Mouse (Mus musculus) heart, embryonic 14.5 days (tissue): Measurements from ENCODE around the gene Elavl1. TPM values are rescaled to one million over a fixed set of nuclear protein-coding genes. Genes with fewer than 3 reads are reported as not detected.

ENCODE experiments used
- ATAC-seq: fragments of 200-750 bp; cut with Nextera tagmentation; 2 replicates; pipeline ENCODE4 v1.8.0; 2017; ENCODE audit warnings: low read depth, moderate TSS enrichment; ENCODE audit not compliant: insufficient number of reproducible peaks, insufficient read depth, low FRiP score
- H3K27ac ChIP-seq, 2 experiments: fragments of 200-500 bp in 1 of 2; fragments of 300-500 bp in 1 of 2; sonication (generic) in 1 of 2; replicated peaks in 1 of 2; 2 replicates each; pipeline ENCODE4 v1.5.1; 2012 to 2014; ENCODE audit warnings: low read depth in 2 of 2, low read length in 2 of 2, control low read depth in 1 of 2, mild to moderate bottlenecking in 1 of 2, mixed read lengths in 1 of 2; ENCODE audit not compliant: control insufficient read depth in 1 of 2, insufficient read depth in 1 of 2
- H3K27me3 ChIP-seq: fragments of 300-500 bp; sonication (generic); 2 replicates; pipeline ENCODE4 v1.6.1; 2014; ENCODE audit warnings: mild to moderate bottlenecking, low read length, control low read depth; ENCODE audit not compliant: control insufficient read depth, insufficient read depth
- H3K36me3 ChIP-seq: fragments of 300-500 bp; sonication (generic); 2 replicates; pipeline ENCODE4 v1.6.1; 2014; ENCODE audit warnings: mild to moderate bottlenecking, control low read depth, low read length, mixed read lengths; ENCODE audit not compliant: control insufficient read depth, insufficient read depth
- H3K4me1 ChIP-seq, 2 experiments: fragments of 200-500 bp in 1 of 2; fragments of 300-500 bp in 1 of 2; sonication (generic) in 1 of 2; 2 replicates each; pipeline ENCODE4 v1.6.1; 2012 to 2014; ENCODE audit warnings: low read length in 2 of 2, control low read depth in 1 of 2, mixed read lengths in 1 of 2; ENCODE audit not compliant: control insufficient read depth in 2 of 2, insufficient read depth in 2 of 2
- H3K4me2 ChIP-seq: fragments of 300-500 bp; sonication (generic); 2 replicates; pipeline ENCODE4 v1.6.1; 2014; ENCODE audit warnings: mild to moderate bottlenecking, low read length
- H3K4me3 ChIP-seq, 2 experiments: fragments of 200-500 bp in 1 of 2; fragments of 300-500 bp in 1 of 2; sonication (generic) in 1 of 2; 2 replicates each; pipeline ENCODE4 v1.5.1; 2012 to 2014; ENCODE audit warnings: low read length in 2 of 2, mild to moderate bottlenecking in 2 of 2, control low read depth in 1 of 2, low read depth in 1 of 2, moderate library complexity in 1 of 2; ENCODE audit not compliant: control insufficient read depth in 1 of 2, insufficient read depth in 1 of 2
- H3K9ac ChIP-seq: fragments of 300-500 bp; sonication (generic); 2 replicates; pipeline ENCODE4 v1.6.1; 2014; ENCODE audit warnings: mild to moderate bottlenecking, low read length
- H3K9me3 ChIP-seq: fragments of 300-500 bp; sonication (generic); 2 replicates; pipeline ENCODE4 v1.6.1; 2016; ENCODE audit warnings: low read length, control low read depth; ENCODE audit not compliant: control insufficient read depth
- WGBS: fragments of 180-500 bp; shearing (Covaris S2); extraction: QIAGEN DNeasy Blood & Tissue Kit; methylation state at CpG from one replicate; pipeline ENCODE4 v1.1.7; 2014; 5-methylcytosine and 5-hydroxymethylcytosine counted together
- polyA plus RNA-seq: library from polyadenylated mRNA; unstranded; fragments of >200 nt; fragmentation: Nextera tagmentation; extraction: Ambion mirVana; gene quantifications from 2 replicates; pipeline ENCODE4 v1.2.1, GENCODE M21; 2014

The Elavl1 gene
- polyA plus RNA-seq, 1 experiment from 2014 or later = 173 TPM

DNA sequence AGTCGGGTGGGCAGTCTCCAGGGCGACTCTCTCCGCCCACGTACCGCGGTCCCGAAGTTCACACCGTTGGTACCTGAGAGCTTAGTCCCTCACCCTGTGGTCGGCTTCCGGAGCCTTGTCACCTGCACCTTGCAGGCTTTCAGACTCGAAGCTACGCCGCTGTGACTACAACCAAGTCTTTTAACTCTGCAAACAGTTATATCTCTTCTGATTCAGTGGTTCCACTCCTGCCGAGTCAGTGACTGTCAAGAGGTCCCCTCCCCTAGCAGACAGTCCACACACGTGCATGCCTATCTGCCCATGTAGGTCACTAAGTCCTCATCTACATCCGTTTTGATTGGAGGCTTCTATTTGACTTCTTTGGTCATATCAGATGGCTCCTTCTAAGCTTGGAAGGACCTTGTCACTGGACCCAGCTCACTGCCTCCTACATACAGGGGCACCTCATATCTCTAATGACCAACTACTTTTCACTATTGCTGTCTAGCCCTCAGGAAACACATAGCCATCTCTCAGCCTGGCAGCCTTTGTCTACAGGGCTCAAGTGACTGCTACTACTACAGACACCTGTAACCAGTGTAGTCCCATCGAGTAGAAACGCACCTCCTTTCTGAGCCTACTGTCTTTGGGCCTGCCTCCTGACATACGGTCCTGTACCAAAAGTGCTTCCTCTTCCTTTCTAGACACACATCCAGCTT is 85.9 kb downstream of the Elavl1 start:
- Histone ChIP-seq H3K4me1 (peaks cover 14 to 17% of the 10 kb centered on the region in 2 experiments), H3K4me3 (peak overlapping the region; percentile 69 to 72), H3K27ac (peak overlapping the region; percentile 9 to 93), H3K9me3 (no peaks in the 10 kb centered on the region), H3K9ac (peak overlapping the region; percentile 78), H3K4me2 (peak overlapping the region; percentile 79), H3K27me3 (no peaks in the 10 kb centered on the region), H3K36me3 (peaks cover 43% of the 10 kb centered on the region)
- 10% methylated on average over 19 of the region's 19 CpGs for WGBS
- ATAC-seq = no peak

DNA sequence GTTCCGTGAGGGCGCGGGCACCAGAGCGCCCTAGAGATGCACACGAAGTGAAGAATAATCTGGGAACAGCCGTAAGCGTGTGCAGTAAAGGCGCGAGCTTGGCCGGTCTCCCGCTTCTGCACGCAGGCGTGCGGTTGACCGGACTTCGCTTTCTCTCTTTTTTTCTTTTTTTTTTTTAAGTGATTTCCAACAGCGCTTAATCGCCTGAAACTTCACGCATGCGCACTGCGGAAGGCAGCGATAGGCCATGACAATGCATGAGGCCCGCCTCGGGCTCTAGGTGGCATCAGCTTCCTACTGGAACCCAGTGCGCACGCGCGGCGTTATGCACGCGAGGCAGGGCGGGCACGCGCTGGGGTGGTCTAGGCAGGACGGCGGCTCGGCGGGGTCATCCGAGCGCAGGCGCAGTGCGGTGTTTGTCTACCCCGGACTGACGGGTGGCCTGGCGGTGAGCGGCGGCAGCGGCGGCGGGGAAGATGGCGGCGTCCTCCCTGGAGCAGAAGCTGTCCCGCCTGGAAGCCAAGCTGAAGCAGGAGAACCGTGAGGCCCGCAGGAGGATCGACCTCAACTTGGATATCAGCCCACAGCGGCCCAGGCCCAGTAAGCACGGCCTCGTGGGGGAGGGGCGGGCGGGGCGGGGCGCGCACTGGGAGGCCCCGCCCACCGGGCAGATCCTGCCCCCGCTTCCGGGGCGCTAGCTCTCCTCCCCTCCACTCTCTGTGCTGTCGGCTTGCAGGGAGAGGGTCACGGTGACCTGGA is 86.6 kb downstream of the Elavl1 start, which contains the start of the genes Map2k7 and Gm49320:
Gene Map2k7, plus strand, starts transcription at position 307 of the 759 bp plus-strand sequence.
Gene Gm49320, plus strand, starts transcription at position 432 of the 759 bp plus-strand sequence.
- peak; percentile 94 for ATAC-seq
- Histone ChIP-seq H3K9me3 (no peaks in the 10 kb centered on the region), H3K27me3 (no peaks in the 10 kb centered on the region), H3K27ac (peak within 1 kb of the TSS; percentile 93 to 97), H3K4me1 (peaks cover 14 to 17% of the 10 kb centered on the region in 2 experiments), H3K9ac (peak within 1 kb of the TSS; percentile 80), H3K36me3 (peaks cover 35% of the 10 kb centered on the region), H3K4me2 (peak within 1 kb of the TSS; percentile 79), H3K4me3 (peak within 1 kb of the TSS; percentile 69 to 72)
- under 1% methylated on average over 66 of the region's 71 CpGs for WGBS

DNA sequence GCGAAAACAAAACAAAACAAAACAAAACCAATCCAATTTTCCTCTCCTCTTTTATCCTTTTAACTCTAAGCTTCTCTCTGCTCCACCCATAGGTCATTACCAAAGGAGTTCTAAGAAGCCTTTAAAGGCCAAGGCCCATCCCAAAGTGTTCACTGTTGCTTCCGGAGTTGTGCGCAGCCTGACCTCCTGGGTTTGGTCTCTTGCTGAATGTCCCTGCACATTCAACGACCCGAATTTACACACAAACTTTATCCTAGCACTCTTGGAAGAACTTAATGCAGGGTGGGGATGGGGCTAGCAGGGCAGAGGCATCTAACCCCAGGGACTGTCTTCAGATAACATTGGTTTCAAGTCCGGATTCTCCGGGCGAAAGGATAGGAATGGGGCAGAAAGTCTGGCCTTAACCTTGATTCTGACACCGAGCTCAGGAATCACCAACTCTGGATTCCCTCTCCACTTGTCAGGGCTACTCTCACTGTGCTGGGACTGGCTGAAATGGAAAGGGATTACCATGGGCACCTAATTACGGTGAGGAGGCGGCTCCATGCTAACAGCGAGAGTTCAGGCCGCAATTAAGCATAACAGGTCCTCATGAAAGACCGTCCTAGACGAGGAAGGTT is 87.3 kb downstream of the Elavl1 start:
- Histone ChIP-seq H3K4me2 (peak overlapping the region; percentile 76), H3K9ac (peak overlapping the region; percentile 80), H3K4me1 (peaks cover 14 to 17% of the 10 kb centered on the region in 2 experiments), H3K27ac (peak overlapping the region; percentile 93 to 97), H3K4me3 (peak overlapping the region; percentile 67 to 72), H3K27me3 (no peaks in the 10 kb centered on the region), H3K36me3 (peaks cover 29% of the 10 kb centered on the region), H3K9me3 (no peaks in the 10 kb centered on the region)
- WGBS = 17% methylated on average over 15 of the region's 15 CpGs
- ATAC-seq = 0 out of 2 replicates have a peak, but pooled peaks have one; percentile 0

Other genes starting within 250 kb of the Elavl1 start
- not detected in 2 replicates for gene Cd209f, start 219.6 kb downstream of the Elavl1 start, polyA plus RNA-seq
- gene Cd209g, start 191.3 kb downstream of the Elavl1 start, polyA plus RNA-seq = not detected in 2 replicates
- 10.3 and 11.8 TPM in 2 replicates for gene Evi5l, start 158.8 kb downstream of the Elavl1 start, polyA plus RNA-seq
- gene Prr36, start 108.0 kb downstream of the Elavl1 start, polyA plus RNA-seq = 0.19 and 0.47 TPM in 2 replicates
- gene Lrrc8e, start 98.6 kb downstream of the Elavl1 start, polyA plus RNA-seq = not detected in 2 replicates
- 14.9 and 16.9 TPM in 2 replicates for gene Map2k7, start 86.7 kb downstream of the Elavl1 start, polyA plus RNA-seq
- 0.22 and 0.53 TPM in 2 replicates for gene Gm49320, start 86.5 kb downstream of the Elavl1 start, polyA plus RNA-seq
- 2.5 and 2.6 TPM in 2 replicates for gene Tgfbr3l, start 77.2 kb downstream of the Elavl1 start, polyA plus RNA-seq
- gene Snapc2, start 72.3 kb downstream of the Elavl1 start, polyA plus RNA-seq = 39.8 and 46.2 TPM in 2 replicates
- 20.9 and 29.4 TPM in 2 replicates for gene Ctxn1, start 66.1 kb downstream of the Elavl1 start, polyA plus RNA-seq
- 77.6 and 85.0 TPM in 2 replicates for gene Timm44, start 49.5 kb downstream of the Elavl1 start, polyA plus RNA-seq
- 9.6 and 9.9 TPM in 2 replicates for gene Ccl25, start 203 bp downstream of the Elavl1 start, polyA plus RNA-seq
- gene Cers4, start 167.6 kb upstream of the Elavl1 start, polyA plus RNA-seq = 52.9 and 57.9 TPM in 2 replicates